Mouse (Mus musculus) G1E (cell line): ENCODE results near the gene Tbx21.

ENCODE experiments used
- CTCF ChIP-seq: IDR thresholded peaks from 2 replicates; pipeline ENCODE4 v1.5.1; 2012; ENCODE audit warnings: low read depth, low read length, inconsistent platforms, mixed read lengths
- GATA1 ChIP-seq: IDR thresholded peaks from 2 replicates; pipeline ENCODE4 v1.6.1; 2012; ENCODE audit warnings: borderline replicate concordance, low read length, inconsistent platforms, mixed read lengths

GRCm38 (mm10) chr11:97130318-97130717 lies 15.2 kb upstream of the Tbx21 start:
- no peak for TF ChIP-seq GATA1
- no peak for TF ChIP-seq CTCF
